Mouse (Mus musculus) layer of hippocampus, adult 9-10 months (tissue): Measurements from ENCODE around the gene Zbtb20.

Experiments used
- DNase-seq: peaks from one replicate; pipeline ENCODE4 v3.0.0; 2022; ENCODE audit warnings: low spot score

Zbtb20 gene

GRCm38 (mm10) chr16:43608066-43608465 is 732.4 kb downstream of the Zbtb20 start:
- DNase-seq: no peak

- no peak for DNase-seq
Observed at GRCm38 (mm10) chr16:43610375-43610774, 734.7 kb downstream of the Zbtb20 start.

GRCm38 (mm10) chr16:43616348-43616747 is 740.7 kb downstream of the Zbtb20 start:
- DNase-seq: no peak

- DNase-seq: no peak
Observed at GRCm38 (mm10) chr16:43617346-43617745, 741.7 kb downstream of the Zbtb20 start.

- no peak for DNase-seq
Observed at GRCm38 (mm10) chr16:43618286-43618685, 742.6 kb downstream of the Zbtb20 start.

- DNase-seq: no peak
Observed at GRCm38 (mm10) chr16:43619277-43619676, 743.6 kb downstream of the Zbtb20 start.

- DNase-seq: no peak
Observed at GRCm38 (mm10) chr16:43620359-43620758, 744.7 kb downstream of the Zbtb20 start.

GRCm38 (mm10) chr16:43623315-43624000 is 747.8 kb downstream of the Zbtb20 start:
- DNase-seq: no peak

- DNase-seq: no peak
Observed at GRCm38 (mm10) chr16:43624876-43625275, 749.2 kb downstream of the Zbtb20 start.

GRCm38 (mm10) chr16:43625289-43625688 is 749.6 kb downstream of the Zbtb20 start:
- DNase-seq: no peak

- DNase-seq: peak; percentile 26
Observed at GRCm38 (mm10) chr16:43625956-43626355, 750.3 kb downstream of the Zbtb20 start.

- no peak for DNase-seq
Observed at GRCm38 (mm10) chr16:43628662-43629061, 753.0 kb downstream of the Zbtb20 start.

GRCm38 (mm10) chr16:43631758-43632157 is 756.1 kb downstream of the Zbtb20 start:
- DNase-seq: no peak

GRCm38 (mm10) chr16:43634037-43634436 is 758.4 kb downstream of the Zbtb20 start:
- no peak for DNase-seq

GRCm38 (mm10) chr16:43637241-43637640 is 761.6 kb downstream of the Zbtb20 start:
- DNase-seq: no peak

GRCm38 (mm10) chr16:43638406-43639049 is 762.8 kb downstream of the Zbtb20 start:
- no peak for DNase-seq

GRCm38 (mm10) chr16:43641230-43641629 is 765.5 kb downstream of the Zbtb20 start:
- DNase-seq: no peak

- no peak for DNase-seq
Observed at GRCm38 (mm10) chr16:43645879-43646278, 770.2 kb downstream of the Zbtb20 start.

GRCm38 (mm10) chr16:43646943-43647342 is 771.3 kb downstream of the Zbtb20 start:
- no peak for DNase-seq

GRCm38 (mm10) chr16:43647641-43648040 is 772.0 kb downstream of the Zbtb20 start:
- no peak for DNase-seq

- DNase-seq: no peak
Observed at GRCm38 (mm10) chr16:43650355-43651080, 774.8 kb downstream of the Zbtb20 start.

GRCm38 (mm10) chr16:43653288-43653687 is 777.6 kb downstream of the Zbtb20 start:
- DNase-seq: no peak

GRCm38 (mm10) chr16:43654269-43654668 is 778.6 kb downstream of the Zbtb20 start:
- DNase-seq: no peak
